Mouse (Mus musculus): ENCODE data around the gene G430095P16Rik. TPM values are rescaled to one million over a fixed set of nuclear protein-coding genes. Genes with fewer than 3 reads are reported as not detected.

G430095P16Rik gene
- total RNA-seq, 2 experiments from 2014 or later = 4.8 to 17.9 TPM

GRCm38 (mm10) chr8:84702561-84702960, 20.2 kb upstream of the G430095P16Rik start:
- no peak for ATAC-seq (replicated peaks; ENCODE audit: poor library complexity, severe bottlenecking)

DNA sequence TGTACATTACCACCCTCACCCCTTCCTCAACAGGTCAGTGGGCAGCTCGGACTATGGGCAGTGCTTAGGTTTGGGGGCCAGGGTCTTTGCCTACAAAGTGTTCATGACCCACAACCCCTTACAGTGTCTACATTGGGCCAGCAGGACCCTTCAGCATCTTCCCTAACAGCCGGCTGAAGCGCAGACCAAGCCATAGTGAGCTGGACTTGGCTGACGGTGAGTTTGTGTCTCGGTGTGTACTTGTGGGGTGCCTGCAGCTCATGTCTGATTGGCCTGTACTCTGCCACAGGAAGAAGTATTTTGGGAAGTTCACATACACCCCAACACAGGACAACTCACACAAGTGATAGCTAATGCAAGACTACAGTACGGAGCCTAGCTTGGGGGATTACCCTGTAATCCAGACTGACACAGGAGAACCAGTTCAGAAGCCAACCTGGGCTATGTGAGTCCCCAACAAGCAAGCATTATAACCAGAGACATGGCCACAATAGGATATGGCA, 19.8 kb upstream of the G430095P16Rik start:
- ATAC-seq (replicated peaks; ENCODE audit: poor library complexity, severe bottlenecking) = no peak

DNA sequence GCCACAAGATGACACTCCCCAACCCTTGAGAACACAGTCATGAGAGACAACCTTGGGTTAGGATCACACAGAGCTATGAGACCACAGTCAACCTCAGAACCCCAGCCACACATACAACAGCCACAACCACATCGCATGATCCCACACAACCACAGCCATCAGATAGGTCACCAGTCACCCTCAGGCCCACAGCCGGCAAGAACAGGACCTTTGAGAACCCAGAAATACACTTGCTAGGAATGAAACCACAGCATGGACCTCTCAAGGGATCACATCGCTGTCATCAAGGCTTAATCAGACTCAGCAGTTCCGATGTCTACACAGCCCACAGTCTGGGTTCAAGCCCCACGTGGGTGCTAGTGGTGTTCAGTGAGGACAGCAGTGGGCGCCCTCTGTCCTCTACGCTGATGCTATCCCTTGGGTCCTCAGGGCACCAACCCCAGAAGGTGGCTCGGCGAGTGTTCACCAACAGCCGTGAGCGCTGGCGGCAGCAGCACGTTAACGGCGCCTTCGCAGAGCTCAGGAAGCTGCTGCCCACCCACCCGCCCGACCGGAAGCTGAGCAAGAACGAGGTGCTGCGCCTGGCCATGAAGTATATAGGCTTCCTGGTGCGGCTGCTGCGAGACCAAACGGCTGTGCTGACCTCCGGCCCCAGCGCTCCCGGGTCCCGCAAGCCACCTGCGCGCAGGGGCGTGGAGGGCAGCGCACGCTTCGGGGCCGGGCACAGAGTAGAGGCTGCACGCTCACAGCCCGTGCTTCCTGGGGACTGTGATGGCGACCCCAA, 19.1 kb upstream of the G430095P16Rik start:
- ATAC-seq (replicated peaks; ENCODE audit: poor library complexity, severe bottlenecking) = no peak

DNA sequence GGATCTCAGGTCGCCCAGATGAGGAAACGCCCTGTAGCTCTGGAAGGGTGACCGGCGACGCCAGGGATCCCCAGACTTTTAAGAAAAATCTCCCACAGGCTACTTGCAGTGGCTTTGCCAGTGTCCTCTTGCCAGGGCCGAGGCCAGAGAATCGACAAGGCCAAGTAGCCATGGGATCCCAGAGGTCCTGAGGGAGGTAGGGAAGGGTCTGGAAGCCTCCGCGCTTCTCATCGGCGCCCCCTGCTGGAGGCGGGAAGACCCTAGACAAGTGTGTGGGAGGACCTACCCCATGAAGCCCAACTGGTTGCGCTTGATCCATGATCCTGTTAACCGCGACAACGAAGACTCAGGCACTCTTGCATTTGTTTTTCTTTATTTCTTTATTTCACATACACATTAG, 18.5 kb upstream of the G430095P16Rik start:
- ATAC-seq (replicated peaks; ENCODE audit: poor library complexity, severe bottlenecking) = no peak

GRCm38 (mm10) chr8:84704867-84705831, 17.7 kb upstream of the G430095P16Rik start:
- ATAC-seq (replicated peaks; ENCODE audit: poor library complexity, severe bottlenecking) = no peak

GRCm38 (mm10) chr8:84705960-84706359, 16.8 kb upstream of the G430095P16Rik start:
- ATAC-seq (replicated peaks; ENCODE audit: poor library complexity, severe bottlenecking) = no peak

- peak; percentile 9 for ATAC-seq (replicated peaks; ENCODE audit: poor library complexity, severe bottlenecking)
Observed at GRCm38 (mm10) chr8:84706610-84707266, 16.1 kb upstream of the G430095P16Rik start.

DNA sequence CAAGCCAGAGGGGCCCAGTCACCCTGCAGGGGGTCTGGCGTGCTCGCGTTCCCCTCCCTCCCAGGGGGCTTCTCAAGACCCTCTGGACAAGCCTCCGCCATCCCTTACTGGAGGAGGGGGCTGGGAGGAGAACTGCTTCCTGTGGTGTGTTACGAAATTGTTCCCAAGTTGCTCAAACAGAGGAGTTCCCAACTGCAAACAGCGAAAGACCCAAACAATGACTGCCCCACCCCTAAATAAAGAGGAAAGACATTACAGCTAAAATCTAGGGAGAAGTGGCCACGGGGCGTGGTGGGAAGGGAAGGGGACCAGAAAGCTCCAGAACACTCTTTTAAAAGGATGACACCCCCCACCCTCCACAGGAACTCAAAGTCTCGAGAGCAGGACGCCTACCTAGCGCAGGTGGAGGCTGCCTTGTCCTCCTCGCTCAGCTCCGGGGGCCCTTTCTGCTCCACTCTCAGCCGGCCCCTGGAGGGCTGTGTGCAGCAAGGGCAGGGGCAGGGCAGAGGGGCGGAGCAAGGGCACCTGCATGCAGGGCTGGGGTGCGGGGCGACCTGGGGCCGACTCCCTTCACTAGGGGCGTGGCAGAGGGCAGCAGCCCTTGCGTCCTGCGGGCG, 15.4 kb upstream of the G430095P16Rik start:
- ATAC-seq (replicated peaks; ENCODE audit: poor library complexity, severe bottlenecking) = peak; percentile 36

DNA sequence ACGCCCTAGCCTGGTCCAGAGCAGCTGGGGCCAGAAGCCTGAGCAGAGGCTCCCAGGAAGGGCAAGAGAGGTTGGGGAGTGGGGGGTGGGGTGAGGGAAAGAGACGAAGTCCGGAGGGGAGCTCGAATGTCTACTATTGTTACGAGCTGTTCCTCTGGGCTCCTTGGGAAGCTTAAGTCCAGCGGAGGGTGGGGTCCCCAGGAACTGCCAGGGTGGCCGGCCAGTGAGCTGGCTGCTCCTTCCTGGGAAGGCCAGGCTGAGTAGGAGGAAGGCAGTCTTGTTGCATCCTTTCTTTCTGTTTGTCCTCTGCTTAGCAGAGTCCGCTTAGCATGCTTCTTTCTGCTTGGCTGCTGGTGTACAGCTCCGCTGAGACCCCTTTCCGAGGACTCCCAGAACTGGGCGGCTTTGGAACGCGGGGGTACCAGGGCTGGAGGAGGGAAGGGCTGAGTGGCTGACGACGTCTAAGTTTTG, 14.7 kb upstream of the G430095P16Rik start:
- ATAC-seq (replicated peaks; ENCODE audit: poor library complexity, severe bottlenecking) = no peak

DNA sequence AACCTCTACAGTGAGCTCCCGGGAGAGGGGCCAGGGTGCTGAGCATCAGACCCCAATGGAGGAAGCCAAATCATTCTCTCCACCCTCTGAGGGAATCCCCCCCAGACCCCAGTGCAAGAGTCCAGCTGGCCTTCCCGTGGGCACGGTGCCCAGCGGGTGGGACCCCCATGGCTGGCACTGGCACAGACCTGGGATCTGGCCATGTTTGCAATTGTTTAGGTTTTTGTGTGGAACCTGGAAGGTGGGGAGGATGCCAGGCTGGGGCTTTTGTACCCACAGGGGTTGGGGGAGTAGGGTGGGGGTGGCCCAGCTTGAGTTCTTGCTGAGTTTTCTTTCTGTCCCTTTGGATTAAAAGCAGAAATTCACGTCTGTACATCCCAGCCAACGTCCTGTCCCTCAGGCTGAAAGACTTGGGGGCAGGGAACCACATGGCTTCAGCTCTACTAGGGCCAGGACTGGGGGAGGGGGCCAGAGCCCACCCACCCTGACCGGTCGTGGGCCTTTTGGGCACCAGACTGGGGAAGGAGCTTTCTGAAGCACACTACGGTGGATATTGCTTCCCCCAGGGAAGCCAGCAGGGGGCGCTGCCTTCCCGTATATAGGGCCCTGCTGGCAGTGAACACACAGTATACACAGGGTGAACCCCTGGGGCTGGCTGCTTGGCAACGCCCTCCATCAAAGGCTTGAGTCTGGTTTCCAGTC, 13.9 kb upstream of the G430095P16Rik start:
- peak; percentile 36 for ATAC-seq (replicated peaks; ENCODE audit: poor library complexity, severe bottlenecking)

GRCm38 (mm10) chr8:84709931-84710330, 12.9 kb upstream of the G430095P16Rik start:
- no peak for ATAC-seq (replicated peaks; ENCODE audit: poor library complexity, severe bottlenecking)

DNA sequence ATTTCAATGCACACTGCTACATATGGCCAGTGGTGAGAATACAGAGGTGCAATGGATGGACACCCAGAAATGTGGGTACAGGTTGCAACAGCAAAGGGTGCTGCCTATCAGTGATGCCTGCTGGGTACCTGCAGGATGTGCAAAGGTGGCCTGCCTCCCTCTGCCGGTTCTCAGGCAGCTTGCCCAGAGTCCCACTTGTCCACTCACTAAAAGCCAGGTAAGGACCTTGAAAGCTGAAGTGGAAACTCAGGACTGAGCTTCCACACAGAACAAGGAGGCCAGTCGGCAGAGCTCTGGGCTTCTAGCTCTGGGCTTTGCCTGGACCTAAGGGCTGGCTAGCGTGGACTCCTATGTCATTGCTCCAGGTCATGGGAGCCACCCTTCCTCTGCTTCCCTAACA, 11.5 kb upstream of the G430095P16Rik start:
- no peak for ATAC-seq (replicated peaks; ENCODE audit: poor library complexity, severe bottlenecking)

DNA sequence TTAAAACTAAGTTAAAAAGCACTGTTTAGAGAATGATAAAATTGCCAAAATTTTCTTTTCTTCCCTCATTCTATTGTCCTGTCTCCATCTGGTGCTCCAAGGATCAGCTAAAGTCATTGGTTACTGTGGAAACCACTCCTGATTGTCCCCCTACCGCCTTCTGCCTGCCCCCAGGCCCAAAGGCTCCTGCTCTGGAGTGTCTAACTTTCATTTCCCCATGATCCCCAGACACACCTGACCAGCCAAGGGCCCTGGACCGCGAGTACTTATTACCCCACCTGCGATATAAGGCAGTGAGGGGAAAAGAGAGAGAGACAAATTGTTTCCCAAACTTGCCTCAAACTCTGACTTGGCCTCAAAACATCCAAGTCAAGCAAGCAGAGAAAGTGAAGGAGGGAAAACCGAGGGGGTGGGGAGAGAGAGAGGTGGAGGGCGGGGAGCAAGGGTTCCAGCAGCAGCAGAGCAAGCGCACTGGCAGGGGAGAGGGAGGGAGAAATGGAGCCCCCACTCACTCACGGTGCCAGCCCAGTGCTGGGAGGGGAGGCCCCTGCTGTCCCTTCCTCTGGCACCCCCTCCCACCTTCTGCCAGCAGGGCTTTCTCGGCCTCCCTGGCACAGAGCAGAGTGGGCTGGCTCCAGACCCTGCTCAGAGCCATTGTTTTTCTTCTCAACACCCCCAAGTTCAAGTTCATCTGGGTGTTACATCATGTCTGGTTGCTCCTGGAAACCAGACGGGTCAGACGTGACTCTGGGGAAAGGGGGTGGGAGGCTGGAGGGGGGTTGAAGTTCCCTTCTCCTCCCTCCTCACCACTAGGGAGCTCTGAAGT, 10.7 kb upstream of the G430095P16Rik start:
- peak; percentile 34; the same call in 1 of the 2 replicates for ATAC-seq (replicated peaks; ENCODE audit: poor library complexity, severe bottlenecking)

DNA sequence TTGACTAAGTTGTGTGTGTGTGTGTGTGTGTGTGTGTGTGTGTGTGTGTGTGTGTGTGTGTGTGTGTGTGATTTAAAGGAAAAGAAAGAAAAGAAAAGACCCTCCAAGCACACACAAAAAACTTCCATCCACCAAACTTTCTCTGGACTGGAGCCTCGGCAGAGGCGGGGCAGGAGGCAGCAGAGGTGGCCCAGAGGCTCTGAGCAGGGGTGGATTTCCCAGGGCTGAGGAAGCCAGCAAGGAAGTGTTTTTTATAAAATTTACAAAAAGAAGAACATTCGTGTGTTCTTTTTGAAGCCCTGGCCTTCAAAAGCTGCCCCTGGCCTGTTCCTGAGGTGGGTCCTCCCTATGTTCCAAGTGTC, 10.1 kb upstream of the G430095P16Rik start:
- no peak for ATAC-seq (replicated peaks; ENCODE audit: poor library complexity, severe bottlenecking)

- no peak for ATAC-seq (replicated peaks; ENCODE audit: poor library complexity, severe bottlenecking)
Observed at GRCm38 (mm10) chr8:84713381-84713780, 9.4 kb upstream of the G430095P16Rik start.

GRCm38 (mm10) chr8:84714161-84714560, 8.6 kb upstream of the G430095P16Rik start:
- ATAC-seq (replicated peaks; ENCODE audit: poor library complexity, severe bottlenecking) = no peak

DNA sequence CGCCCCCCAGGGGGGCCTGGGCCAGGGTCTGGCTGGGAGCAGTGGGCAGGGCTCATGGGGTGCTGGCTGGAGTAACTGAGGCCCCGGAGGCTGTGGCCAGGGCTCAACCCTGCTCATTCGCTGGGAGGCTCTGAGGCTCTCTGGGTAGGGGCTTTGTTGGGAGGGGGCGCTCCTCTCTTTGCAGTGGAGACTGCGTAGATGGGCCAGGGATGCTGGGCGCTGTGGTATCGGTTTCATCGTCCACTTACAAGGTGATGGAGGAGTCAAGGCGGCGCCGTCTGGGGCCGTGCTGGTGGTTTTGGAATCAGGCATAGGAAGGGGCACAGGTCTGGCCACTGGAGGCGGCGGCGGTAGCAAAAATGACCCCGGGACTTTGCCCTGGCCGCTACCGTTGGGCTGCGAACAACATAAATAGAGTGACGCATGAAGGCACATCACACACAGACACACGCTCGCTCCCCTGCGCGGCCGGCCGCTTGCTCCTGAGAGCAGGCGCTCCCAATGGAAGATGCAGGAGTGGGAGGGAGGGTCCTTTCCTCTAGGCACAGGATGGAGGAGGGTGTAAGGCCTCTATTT, 6.8 kb upstream of the G430095P16Rik start:
- no peak for ATAC-seq (replicated peaks; ENCODE audit: poor library complexity, severe bottlenecking)

DNA sequence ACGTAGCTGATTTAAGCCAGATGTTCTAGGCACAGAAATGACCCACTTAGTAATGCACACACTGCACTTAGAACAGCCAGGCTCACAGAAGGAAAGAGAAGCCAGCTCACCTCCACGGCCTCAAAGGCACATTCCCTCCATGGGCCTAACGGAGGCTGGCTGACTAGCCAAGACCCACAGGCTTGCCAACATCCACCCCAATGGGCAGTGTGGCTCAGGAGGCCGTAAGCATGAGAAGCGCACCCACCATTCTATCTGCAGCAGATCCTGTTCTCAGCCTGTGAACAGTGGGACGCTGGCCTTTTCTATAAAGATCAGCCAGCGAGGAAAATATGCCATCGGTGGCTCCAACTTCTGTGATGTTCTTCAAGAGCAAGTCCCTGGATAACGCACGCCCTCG, 6.0 kb upstream of the G430095P16Rik start:
- no peak for ATAC-seq (replicated peaks; ENCODE audit: poor library complexity, severe bottlenecking)
